ENCODE assay signal across 21 mouse cellular contexts in the genomic region with DNA sequence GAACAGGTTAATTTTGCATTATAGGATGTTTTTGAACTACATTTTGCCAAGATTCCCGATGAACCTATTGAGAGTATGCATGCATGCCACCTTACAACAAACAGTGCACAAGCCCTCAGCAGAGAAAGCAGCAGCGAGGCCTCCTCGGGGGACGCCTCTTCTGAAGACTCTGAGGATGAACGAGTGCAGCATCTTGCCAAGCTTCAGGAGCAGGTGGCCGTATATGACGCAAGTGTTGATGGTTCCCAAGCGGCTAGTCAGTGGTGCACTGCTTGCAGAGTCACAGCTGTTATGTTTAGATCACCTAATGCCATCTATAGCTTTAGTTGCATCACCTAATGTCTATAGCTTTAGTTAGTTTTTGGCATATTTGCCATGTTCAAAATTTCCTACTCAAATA. TPM values are rescaled to one million over a fixed set of nuclear protein-coding genes. Genes with fewer than 3 reads are reported as not detected.
DNase-seq lines count a peak whose midpoint lies in the region; ATAC-seq and TF ChIP-seq lines count a peak whose summit lies in the region.
"Had no signal": no experiment of that assay in that cellular context is flagged by ENCODE, and none has a peak within 500 bp of the region (broad histone marks: within the 10 kb centered on the region; RNA-seq: fewer than 3 reads in every experiment).

No protein-coding gene starts in this region.

- no peak for TF ChIP-seq CTCF in gastrocnemius, adult 2 months (IDR thresholded peaks at IDR 0.05)

- WGBS in kidney, embryonic 14.5 days = 90% methylated on average over 8 of the region's 8 CpGs

- H3K4me3 ChIP-seq in gastrocnemius, adult 2 months = no peak overlapping the region
- no peak overlapping the region for H3K4me3 ChIP-seq in myocyte
- no peak overlapping the region for H3K4me3 ChIP-seq in kidney, embryonic 14.5 days (ENCODE audit: low read length)
- H3K4me3 ChIP-seq: forebrain, embryonic 12.5 days; heart, embryonic 10.5 days; hindbrain, embryonic 12.5 days had no signal

- no peak for ATAC-seq in kidney, embryonic 14.5 days (ENCODE audit: low FRiP score, low TSS enrichment)
- ATAC-seq: activated CD4-positive, CD25-positive, alpha-beta regulatory T cell, adult 4 months; forebrain, embryonic 16.5 days; hindbrain, embryonic 16.5 days; inflammation-experienced regulatory T-cells, adult 6 months; Patski had no signal

- no peaks in the 10 kb centered on the region for H3K36me3 ChIP-seq in myocyte (ENCODE audit: control insufficient read depth, insufficient read depth)
- H3K36me3 ChIP-seq in kidney, embryonic 14.5 days (ENCODE audit: control insufficient read depth, insufficient read depth, low read length) = no peaks in the 10 kb centered on the region
- H3K36me3 ChIP-seq: forebrain, embryonic 12.5 days; heart, embryonic 10.5 days; hindbrain, embryonic 12.5 days had no signal

- no peak overlapping the region for H3ac ChIP-seq in myocyte (ENCODE audit: control insufficient read depth, insufficient read length)

- no peak overlapping the region for H3K9ac ChIP-seq in kidney, embryonic 14.5 days (ENCODE audit: low read depth, low read length)
- H3K9ac ChIP-seq: forebrain, embryonic 12.5 days; hindbrain, embryonic 12.5 days had no signal

- no peak overlapping the region for H3K27ac ChIP-seq in gastrocnemius, adult 2 months
- no peak overlapping the region for H3K27ac ChIP-seq in kidney, embryonic 14.5 days (ENCODE audit: low read depth, low read length)
- H3K27ac ChIP-seq: forebrain, embryonic 12.5 days; heart, embryonic 10.5 days; hindbrain, embryonic 12.5 days had no signal

- peak; percentile 28 for DNase-seq in gastrocnemius, adult 2 months
- no peak for DNase-seq in gastrocnemius, postnatal 4 days (ENCODE audit: low spot score in 2 of 2)
- peak; percentile 76 for DNase-seq in thymus, postnatal 0 days (ENCODE audit: low spot score)
- peak; percentile 54 for DNase-seq in thymus, postnatal 4 days
- DNase-seq: adrenal gland, postnatal 14 days; cerebellum, adult 18-20 months; cerebellum, adult 9-11 months; heart, postnatal 10 days; heart, postnatal 4 days had no signal

- no peaks in the 10 kb centered on the region for H3K27me3 ChIP-seq in myocyte (ENCODE audit: control insufficient read depth, insufficient read depth, insufficient read length)
- no peaks in the 10 kb centered on the region for H3K27me3 ChIP-seq in kidney, embryonic 14.5 days (ENCODE audit: control insufficient read depth, insufficient read depth, low read length)
- H3K27me3 ChIP-seq: CH12.LX; forebrain, embryonic 12.5 days; hindbrain, embryonic 12.5 days had no signal

- intact Hi-C loops in gastrocnemius, adult 2 months (cut with DNase I) = no loop called here

- H3K79me2 ChIP-seq in myocyte (ENCODE audit: control insufficient read depth, insufficient read depth) = no peaks in the 10 kb centered on the region

- H3K9me3 ChIP-seq in kidney, embryonic 14.5 days (ENCODE audit: control insufficient read depth, low read length) = no peaks in the 10 kb centered on the region
- H3K9me3 ChIP-seq: forebrain, embryonic 12.5 days; heart, embryonic 10.5 days; hindbrain, embryonic 12.5 days had no signal

- 0 out of 2 replicates have a peak, but pooled peaks cover 7% of the 10 kb centered on the region for H3K4me1 ChIP-seq in kidney, embryonic 14.5 days (ENCODE audit: control insufficient read depth, insufficient read depth, low read length)
- H3K4me1 ChIP-seq: heart, embryonic 10.5 days had no signal

- no peak for TF ChIP-seq POLR2A in myocyte (IDR thresholded peaks at IDR 0.05; ENCODE audit: insufficient read length, low read depth)

- H3K4me2 ChIP-seq in myocyte (ENCODE audit: low read depth) = peak overlapping the region; percentile 6
- no peak overlapping the region for H3K4me2 ChIP-seq in kidney, embryonic 14.5 days (replicated peaks; ENCODE audit: low read depth, low read length)
- H3K4me2 ChIP-seq: forebrain, embryonic 12.5 days; hindbrain, embryonic 12.5 days had no signal

TF ChIP-seq in myocyte, 11 proteins besides CTCF, POLR2A, EP300 and RAD21:
- TF ChIP-seq TCF12 (IDR thresholded peaks at IDR 0.05; ENCODE audit: insufficient read depth, poor library complexity, severe bottlenecking) (no peak), CEBPB (IDR thresholded peaks at IDR 0.05; ENCODE audit: insufficient read depth, poor library complexity, severe bottlenecking) (peak; percentile 53; the same call in 1 of the 2 replicates), POLR2AphosphoS2 (IDR thresholded peaks at IDR 0.05; ENCODE audit: insufficient read length, low read depth) (no peak), REST (IDR thresholded peaks at IDR 0.05; ENCODE audit: insufficient read depth, insufficient read length) (no peak), MYOD1 (IDR thresholded peaks at IDR 0.05; ENCODE audit: control insufficient read depth in 1 of 3, insufficient read length in 2 of 3, low read depth in 2 of 3) (peak in 2 of 3 experiments; percentile 56 to 60), TCF3 (IDR thresholded peaks at IDR 0.05; ENCODE audit: insufficient read length, low read depth) (no peak), SRF (IDR thresholded peaks at IDR 0.05; ENCODE audit: control insufficient read depth, insufficient read length, low read depth) (no peak), E2F4 (IDR thresholded peaks at IDR 0.05; ENCODE audit: insufficient read depth) (no peak), USF1 (IDR thresholded peaks at IDR 0.05; ENCODE audit: low read depth) (no peak), MYOG (IDR thresholded peaks at IDR 0.05; ENCODE audit: control insufficient read depth in 1 of 3, insufficient read depth in 1 of 3, insufficient read length in 2 of 3, low read depth in 2 of 3) (peak in 2 of 3 experiments; percentile 48 to 57), MAX (IDR thresholded peaks at IDR 0.05; ENCODE audit: low read depth) (no peak)

RNA-seq across cellular contexts. Expression of a gene that starts 26.8 kb away (rescaled TPM):
- 1 to 10 TPM; 2.1 to 2.3 TPM for total RNA-seq in gastrocnemius, adult 2 months (2021)
- 1 to 10 TPM; 5.2 TPM for total RNA-seq in gastrocnemius, postnatal 4 days (2021)
- 0.95 TPM for polyA plus RNA-seq in myocyte (2012; fragmentation: generic; extraction: Trizol)
- 2.7 and 3.5 TPM in 2 replicates for polyA plus RNA-seq in thymus, postnatal 0 days (2015; fragmentation: Nextera tagmentation; extraction: Ambion mirVana)
- 1.4 and 1.9 TPM in 2 replicates for polyA plus RNA-seq in kidney, embryonic 14.5 days (2014; fragmentation: Nextera tagmentation; extraction: Ambion mirVana)

RNA-seq across cellular contexts. Expression of a gene that starts 44.8 kb away (rescaled TPM):
- total RNA-seq in gastrocnemius, adult 2 months (2021) = under 1 TPM; 0.67 to 0.99 TPM
- 1 to 10 TPM; 3.5 to 4.2 TPM for total RNA-seq in gastrocnemius, postnatal 4 days (2021)
- polyA plus RNA-seq in myocyte (2012; fragmentation: generic; extraction: Trizol) = not detected
- polyA plus RNA-seq in thymus, postnatal 0 days (2015; fragmentation: Nextera tagmentation; extraction: Ambion mirVana) = 1.6 and 2.3 TPM in 2 replicates
- polyA plus RNA-seq in kidney, embryonic 14.5 days (2014; fragmentation: Nextera tagmentation; extraction: Ambion mirVana) = 2.5 and 2.7 TPM in 2 replicates
- total RNA-seq: granulocyte monocyte progenitor cell, adult 5-6 weeks had no signal

Comparison
In these comparisons a context has a peak if more than half of its experiments do, and no peak if none do; other contexts are left out.
1. DNase-seq: peak in gastrocnemius, adult 2 months (single experiment), thymus, postnatal 0 days (single experiment) and thymus, postnatal 4 days (single experiment); none in gastrocnemius, postnatal 4 days (0 of 2).